Mouse (Mus musculus): ENCODE measurements around the gene Slc43a1.

Gene Slc43a1

GRCm38 (mm10) chr2:84831666-84832391 lies 6.8 kb upstream of the Slc43a1 start:
- peak; percentile 91 for DNase-seq

GRCm38 (mm10) chr2:84837107-84837506 lies 1.5 kb upstream of the Slc43a1 start:
- DNase-seq: no peak

DNA sequence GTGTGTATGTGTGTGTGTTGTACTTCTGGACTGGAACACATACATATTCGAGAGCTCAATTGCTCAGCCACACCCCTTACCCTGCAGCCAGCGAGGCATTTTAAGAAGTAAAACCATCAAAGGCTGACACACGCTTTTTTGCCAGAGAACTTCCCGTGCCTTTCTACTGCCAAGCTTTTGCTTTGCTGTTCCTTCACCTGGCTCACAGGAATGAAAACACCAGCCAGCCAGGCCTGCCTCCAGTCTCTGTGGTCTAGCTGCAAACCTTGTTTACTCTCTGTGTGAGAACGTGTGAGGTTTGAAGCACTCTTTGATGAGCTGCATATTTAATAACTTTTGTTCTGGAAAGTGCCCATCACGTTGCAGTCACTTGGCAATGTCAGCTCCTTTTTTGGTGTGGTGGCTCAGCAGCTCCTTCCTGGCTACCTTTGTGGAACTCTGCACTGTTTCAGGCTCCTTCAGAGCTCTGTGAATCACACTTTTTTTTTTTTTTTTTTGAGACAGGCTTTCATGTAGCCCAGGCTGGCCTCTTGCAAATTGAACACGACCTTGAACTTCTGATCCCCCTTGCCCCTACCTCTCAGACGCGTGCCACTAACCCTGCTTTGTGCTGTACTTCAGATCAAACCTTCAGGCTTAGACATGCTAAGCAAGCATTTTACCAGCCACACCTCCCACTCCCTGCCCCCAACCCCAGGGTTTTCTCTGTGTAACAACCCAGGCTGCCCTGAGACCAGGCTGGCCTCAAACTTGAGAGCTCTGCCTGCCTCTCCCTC lies 645 bp upstream of the Slc43a1 start:
- no peak for DNase-seq

GRCm38 (mm10) chr2:84838993-84839980 lies 637 bp downstream of the Slc43a1 start:
- no peak for DNase-seq

DNA sequence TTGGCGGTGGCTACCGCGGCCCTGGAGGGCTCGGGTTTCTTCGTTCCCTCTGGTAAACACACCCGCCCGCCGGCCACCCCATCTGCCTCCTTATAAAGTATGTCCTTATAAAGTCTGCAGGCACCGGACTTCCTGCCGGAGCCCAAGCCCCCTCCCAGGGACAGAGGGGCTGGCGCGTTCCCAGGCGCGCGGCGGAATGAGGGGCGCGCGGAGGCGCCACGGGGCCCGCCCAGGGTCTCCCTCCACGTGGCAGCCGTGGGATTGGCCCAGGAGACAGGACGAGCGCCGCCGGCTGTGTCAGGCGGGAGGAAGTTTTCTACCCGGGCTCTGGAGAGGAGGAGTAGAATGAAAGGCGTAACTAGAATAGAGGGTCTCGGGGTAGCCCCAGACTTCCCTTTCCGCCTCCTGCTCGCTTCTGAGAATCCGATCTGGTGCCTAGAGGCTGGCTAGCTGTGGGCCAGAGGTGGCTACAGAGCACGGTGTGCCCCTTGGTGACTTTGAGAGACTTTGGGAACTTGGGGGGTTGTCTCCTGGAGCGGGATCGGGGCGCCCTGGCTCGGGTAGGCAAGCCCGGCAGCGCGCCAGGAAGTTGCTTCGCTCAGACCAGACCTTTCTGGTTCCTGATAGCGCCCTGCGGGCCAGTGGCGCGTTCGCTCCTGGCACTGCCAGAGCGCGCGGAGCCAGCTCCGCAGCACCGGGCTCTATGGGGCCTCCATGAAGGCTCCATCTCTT lies 1.5 kb downstream of the Slc43a1 start:
- peak; percentile 77 for DNase-seq

DNA sequence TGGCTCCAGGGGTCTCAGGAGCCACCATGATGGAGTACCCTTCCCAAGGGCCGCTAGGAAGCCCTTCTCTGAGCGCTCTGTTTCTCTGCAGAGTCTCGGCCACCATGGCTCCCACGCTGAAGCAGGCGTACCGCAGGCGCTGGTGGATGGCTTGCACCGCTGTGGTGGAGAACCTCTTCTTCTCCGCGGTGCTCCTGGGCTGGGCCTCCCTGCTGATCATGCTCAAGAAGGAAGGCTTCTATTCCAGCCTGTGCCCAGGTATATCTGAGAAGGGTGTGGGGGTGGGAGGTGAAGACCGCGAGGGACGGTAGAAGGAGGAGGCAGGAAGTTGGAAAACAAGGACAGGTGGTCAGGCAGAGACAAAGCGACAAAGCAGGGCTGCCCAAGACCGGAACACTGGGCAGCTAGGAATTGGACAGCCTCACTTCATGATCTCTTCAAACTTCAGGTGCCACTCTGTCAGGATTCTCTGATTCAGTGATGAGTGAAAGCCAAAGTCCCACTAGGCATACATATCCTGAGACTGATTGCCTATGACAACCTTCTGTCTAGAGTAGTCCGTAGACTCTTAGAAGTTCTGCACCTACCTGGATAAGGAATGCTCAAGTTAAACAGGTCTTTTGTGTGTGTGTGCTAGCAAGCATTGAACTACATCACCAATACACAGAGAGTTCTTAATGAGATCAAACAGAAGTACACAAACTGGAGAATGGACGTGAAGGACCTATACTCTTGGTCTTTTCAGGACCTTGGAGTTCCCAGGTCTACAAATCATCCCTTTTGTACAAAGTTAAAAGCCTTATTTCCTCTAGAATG lies 2.3 kb downstream of the Slc43a1 start:
- no peak for DNase-seq

- no peak for DNase-seq
These were observed 3.3 kb downstream of the Slc43a1 start for GRCm38 (mm10) chr2:84841905-84842304.

DNA sequence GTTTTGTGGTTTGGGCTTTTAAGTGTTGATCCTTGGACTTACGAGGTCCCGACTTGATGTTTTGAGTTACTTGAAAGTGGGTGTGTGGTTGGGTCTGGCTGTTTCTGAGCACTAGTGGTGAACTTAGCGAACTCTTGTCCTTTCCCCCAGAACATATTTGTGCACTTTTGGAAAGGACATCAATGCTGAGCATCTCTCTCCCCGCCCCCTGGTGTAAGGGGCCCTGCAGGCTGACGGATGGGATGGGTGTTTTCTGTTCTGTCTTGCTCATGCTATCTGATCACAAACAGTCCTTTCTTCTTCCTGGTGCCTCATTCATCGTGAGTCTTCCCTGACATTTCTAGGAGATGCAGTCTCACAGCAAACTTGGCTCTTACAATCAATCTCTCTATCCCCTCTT lies 5.0 kb downstream of the Slc43a1 start:
- DNase-seq: no peak

GRCm38 (mm10) chr2:84845226-84845625 lies 6.6 kb downstream of the Slc43a1 start:
- DNase-seq: no peak

GRCm38 (mm10) chr2:84850407-84851129 lies 11.9 kb downstream of the Slc43a1 start:
- no peak for DNase-seq

GRCm38 (mm10) chr2:84851130-84852040 lies 12.7 kb downstream of the Slc43a1 start:
- peak; percentile 79 for DNase-seq

DNA sequence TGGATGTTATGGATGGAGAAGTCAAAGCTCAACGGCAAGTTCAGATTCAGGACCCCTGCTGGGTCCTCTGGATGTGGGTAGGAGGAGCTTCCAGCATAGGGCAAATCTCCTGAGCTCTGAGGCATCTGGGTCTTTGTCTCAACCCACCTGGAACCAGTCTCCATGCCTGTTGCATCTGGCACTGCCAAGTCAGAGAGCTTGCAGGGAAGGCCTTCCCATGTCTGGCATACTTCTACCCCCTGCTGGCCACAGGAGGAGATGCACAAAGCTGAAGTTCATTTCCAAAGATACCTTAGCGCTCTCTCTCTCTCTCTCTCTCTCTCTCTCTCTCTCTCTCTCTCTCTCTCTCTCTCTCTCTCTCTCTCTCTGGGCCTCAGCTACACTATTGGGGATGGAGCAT lies 17.1 kb downstream of the Slc43a1 start:
- DNase-seq: peak; percentile 71

GRCm38 (mm10) chr2:84858551-84858950 lies 19.9 kb downstream of the Slc43a1 start:
- no peak for DNase-seq

DNA sequence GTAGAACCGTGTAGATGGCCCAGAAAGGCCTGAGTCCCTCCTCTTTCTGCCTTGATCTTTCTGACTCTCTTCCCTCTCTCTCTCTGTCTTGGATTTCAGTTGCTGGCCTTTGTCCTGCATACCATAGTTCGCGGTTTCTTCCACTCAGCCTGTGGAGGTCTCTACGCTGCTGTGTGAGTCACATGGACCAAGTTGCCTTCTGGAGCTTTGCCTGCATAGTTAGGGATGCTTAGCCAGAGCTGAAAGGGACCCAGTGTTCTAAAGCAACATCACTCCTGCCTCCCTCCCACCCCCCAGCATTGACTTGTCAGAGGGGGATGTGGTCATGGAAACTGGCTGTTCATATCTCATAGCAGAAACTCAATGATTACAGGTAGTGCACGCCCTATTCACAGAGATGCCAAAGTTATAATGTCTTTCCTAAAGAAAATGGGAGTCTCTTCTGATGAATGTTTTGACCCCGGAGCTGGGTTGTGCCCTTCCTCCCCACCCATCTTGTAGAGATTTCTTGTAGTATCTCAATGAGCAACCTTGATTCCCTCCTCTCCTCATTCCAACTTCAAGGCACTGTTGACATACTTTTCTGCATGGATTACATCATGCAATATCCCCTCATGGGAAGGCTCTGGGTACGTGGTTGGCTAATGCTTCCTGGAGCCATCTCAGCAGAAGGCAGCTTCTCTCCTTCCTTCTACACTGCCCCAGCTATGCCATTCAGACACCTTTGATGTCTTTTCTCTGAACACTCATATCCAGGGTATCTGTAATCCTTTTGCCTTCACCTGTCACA lies 21.5 kb downstream of the Slc43a1 start:
- DNase-seq: no peak

DNA sequence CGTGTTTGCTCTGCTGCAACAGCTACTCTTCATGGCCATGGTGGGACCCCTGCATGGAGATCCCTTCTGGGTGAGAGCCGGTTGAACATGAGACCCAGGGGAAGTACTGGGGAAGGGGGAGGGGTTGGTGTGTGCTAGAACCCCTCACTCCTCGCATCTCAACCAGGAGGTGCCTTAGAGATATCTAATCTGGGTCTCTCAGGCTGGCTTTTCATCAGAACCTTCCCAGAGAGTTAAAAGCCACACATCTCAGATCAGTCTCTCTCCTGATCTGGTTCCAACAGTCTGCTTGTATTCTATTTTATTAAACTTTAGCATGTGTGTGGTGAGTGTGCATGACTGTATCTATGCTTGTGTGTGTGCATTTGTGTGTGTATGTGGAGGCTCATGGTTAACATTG lies 22.8 kb downstream of the Slc43a1 start:
- DNase-seq: no peak

GRCm38 (mm10) chr2:84862231-84862630 lies 23.6 kb downstream of the Slc43a1 start:
- DNase-seq: no peak

DNA sequence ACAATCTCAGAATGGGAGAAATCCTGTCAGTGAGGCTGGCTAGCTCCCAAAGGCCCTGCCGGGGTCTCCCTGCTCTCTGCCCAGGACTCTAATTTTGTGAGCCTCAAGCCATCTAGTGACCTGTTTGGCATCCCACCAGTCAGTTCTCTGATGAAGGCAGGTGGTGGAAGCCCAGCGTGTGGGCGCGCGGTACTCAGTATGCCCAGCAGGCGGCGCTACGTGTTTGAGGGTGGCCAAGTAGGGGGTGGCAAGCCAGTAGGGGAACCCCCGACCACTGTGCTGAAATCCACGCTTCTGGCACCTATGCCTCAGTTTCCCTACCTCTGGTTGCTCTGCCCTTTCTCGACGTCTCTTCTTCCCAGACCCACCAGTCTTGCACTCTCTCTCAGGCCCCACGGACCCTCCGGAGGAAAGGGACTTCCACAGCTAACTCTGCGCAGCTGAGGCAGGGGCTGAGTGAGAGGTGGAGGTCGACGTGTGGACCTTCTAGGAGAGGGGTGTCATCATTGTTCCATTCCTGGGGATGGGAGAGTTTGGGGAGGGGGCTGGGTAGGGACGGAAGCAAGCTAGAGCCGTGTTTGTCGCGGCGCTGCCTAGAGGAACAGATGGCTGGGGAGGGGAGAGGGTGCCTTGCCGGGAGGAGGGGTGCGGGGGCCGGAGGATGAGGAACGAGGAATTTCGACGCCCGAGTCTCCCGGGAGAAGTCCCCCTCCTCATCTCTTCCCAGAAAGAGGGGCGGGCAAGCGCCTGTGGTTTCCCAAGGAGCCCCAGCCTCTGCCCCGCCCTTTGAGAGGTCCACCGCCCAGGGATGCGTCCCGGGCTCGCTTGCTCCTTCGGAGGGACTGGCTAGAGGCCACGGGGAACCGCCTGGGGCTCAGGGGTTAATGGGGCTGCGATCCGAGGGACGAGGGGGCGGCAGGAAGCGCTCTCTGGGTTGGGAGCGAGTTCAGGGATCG lies 27.2 kb downstream of the Slc43a1 start:
- peak; percentile 71 for DNase-seq

DNA sequence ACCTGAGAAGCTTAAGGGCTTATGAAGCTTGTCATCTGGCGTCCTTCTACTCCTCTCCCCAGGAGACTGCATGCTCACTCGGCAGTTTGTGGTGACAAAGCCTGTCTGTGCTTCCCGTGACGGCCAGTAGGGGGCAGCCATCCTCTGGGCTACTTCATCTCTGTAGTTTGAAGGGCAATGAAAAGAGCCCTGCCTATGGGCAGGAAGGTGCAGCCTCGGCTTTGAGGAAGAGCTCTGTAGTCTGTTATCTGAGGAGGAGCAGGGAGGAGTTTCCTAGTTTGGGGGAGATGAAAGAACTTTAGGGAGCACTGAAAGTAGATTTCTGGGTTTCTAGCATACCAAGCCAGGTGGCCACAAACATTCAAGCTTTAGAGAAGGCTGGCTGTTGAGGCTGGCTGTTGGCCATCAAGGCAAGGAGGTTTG lies 29.9 kb downstream of the Slc43a1 start:
- peak; percentile 82 for DNase-seq

Data from lung, postnatal 10 days (tissue).